Mouse (Mus musculus): ENCODE measurements around the gene Rpl11. TPM values are rescaled to one million over a fixed set of nuclear protein-coding genes. Genes with fewer than 3 reads are reported as not detected.
"Not testable (repeated sequence)": the region's sequence is repeated elsewhere in the genome, so short reads cannot be mapped to it uniquely, and the experiment has no call there.

Rpl11 gene
- 100 to 1,000 TPM; 318 to 346 TPM for total RNA-seq (2021)

DNA sequence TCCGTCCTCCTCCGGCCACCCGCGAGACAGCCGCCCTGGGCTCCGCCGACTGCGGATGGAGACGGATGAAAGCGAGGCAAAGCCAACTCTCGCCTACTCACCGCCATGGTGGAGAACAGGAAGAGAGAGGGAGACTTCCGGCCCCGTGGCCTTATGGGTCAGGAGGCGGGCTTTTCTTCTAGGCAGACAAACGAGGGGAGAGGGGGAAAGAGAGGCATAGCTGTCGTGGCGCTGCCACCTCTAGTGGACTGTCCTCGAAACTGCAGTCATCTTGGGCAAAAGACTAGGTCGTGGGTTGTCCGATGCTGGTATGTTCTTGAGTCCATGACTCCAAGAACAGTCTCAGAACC is at the start of gene Rpl11:
Gene Rpl11, minus strand, starts transcription at position 182 of the 350 bp plus-strand sequence.
- DNase-seq = peak; percentile 94 to 95
- intact Hi-C loops (cut with DNase I) = loop anchor here (10.0 kb wide), 1 partner anchor 552 kb away; the partner anchor contains the start of gene Kdm1a

DNA sequence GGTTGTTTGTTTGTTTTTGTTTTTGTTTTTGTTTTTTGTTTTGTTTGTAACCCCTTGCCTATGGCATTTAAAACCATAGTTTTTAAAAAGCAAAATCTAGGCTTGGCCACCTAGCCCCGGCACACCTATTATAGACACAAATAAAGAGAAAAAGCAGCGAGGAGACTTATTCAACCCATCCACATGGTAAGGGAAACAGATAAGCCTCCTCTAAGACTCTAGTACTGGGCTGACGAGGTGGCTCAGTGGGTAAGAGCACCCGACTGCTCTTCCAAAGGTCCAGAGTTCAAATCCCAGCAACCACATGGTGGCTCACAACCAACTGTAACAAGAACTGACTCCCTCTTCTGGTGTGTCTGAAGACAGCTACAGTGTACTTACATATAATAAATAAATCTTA is 48.5 kb upstream of the Rpl11 start:
- intact Hi-C loops (cut with DNase I); DNase-seq: not testable (repeated sequence)

DNA sequence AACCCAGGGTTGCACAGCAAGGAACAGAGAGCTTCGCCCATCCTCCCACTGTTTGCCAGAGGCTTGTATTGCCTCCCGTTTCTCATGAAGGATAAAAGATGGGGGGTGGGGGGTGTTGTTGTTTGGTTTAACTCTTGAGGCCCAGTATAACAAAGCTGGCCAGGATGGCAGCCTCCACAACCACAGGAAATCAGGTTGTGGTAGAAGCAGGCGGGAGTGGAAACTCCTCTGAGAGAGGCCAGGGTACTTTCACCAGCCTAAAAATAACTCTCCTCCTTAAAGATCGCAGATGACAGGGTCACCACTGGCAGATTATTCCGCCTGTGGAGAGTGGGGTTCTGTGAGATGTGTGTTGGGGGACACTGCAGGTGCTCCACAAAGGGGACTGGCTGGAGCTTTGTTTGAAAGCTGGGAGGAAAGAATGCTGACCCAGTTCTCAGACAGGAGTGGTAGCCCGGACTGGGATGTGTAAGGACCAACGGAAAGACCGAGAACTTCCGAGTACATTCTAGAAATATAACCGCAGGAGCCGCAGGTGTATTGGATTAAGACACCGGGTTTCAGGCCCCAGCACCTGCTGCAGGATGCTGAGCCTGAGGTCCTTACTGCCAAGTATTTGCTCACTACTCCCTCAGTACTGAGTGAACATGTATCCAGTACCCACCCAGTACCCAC is 47.3 kb upstream of the Rpl11 start:
- DNase-seq = no peak
- intact Hi-C loops (cut with DNase I) = no loop called here

DNA sequence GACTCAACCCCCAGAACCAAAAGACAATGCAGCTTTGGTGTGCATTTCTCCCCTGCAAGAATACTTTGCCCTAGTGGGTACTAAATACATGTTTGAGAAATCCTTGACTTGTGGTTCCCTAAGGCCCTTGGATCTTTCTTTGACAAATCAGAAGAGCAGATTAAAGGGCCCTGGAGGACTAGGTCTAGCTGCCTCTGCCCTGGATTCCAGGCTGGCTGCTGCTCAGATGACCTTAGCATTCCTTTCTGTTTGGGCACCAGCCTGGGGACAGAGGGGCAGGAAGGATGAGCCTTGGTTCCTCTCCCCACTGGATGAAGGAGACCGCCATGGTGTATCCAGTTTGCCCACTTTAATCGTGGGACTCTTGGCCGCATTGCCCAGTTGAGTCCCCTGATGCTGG is 45.2 kb upstream of the Rpl11 start:
- DNase-seq = no peak
- intact Hi-C loops (cut with DNase I) = no loop called here

DNA sequence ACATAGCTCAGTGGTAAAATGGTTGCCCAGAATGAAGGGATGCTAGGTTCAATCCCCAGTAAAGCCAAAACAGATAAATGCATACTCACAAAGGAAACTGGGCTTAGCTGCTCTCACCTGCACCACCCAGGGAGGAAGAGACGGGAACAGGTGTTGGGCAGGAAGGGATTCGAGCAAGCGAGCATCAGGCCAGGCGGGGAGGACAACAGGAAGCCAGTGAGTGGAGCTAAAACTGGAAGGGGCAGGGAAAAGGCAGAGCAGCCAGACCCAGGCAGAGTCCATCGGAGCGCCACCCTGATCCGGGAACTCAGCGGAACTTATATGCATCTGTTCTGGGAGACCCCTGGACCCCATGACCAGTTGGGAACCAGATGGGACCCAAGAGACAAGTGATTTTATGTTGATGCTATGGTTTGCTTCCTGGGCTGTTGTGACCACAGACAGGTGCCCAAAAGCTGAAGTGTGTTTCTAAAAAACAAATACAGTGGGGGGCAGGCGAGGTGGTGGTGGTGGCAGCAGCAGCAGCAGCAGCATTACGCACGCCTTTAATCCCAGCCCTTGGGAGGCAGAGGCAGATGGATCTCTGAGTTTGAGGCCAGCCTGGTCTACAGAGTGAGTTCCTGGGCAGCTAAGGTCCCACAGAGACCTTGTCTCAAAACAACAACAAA is 43.4 kb upstream of the Rpl11 start:
- no peak for DNase-seq
- intact Hi-C loops (cut with DNase I) = no loop called here

DNA sequence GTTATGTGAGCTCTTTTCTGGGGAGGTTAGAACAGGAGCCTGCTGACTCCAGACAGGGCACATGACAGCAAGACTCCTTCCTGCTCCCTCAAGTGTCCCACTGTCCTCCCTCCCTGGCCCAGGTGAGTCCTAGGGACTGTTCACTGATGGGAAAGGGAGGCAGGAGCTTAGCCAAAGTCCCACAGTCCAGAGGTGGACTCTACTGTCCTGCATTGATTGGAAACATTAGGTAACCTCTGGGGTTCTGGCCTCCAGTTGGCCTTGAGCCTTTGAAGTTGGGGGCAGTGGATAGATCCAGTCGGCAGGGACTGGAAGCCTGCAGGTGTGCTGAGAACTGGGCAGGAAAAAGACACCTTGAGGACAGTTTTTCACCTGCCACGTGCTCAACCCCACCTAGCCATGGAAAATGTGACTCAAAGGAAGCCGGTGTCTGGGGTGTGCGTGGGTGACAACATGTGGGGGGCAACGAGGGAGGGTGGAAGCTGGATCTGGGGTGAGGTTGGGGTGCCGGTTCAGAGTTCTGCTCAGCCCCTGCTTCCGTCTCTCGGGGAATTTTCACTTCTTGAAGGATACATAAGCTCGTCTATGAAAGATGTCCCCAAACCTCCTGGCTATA is 42.4 kb upstream of the Rpl11 start:
- intact Hi-C loops (cut with DNase I) = loop anchor here (2.0 kb wide), 1 partner anchor 23 kb away; no protein-coding TSS in a partner anchor

DNA sequence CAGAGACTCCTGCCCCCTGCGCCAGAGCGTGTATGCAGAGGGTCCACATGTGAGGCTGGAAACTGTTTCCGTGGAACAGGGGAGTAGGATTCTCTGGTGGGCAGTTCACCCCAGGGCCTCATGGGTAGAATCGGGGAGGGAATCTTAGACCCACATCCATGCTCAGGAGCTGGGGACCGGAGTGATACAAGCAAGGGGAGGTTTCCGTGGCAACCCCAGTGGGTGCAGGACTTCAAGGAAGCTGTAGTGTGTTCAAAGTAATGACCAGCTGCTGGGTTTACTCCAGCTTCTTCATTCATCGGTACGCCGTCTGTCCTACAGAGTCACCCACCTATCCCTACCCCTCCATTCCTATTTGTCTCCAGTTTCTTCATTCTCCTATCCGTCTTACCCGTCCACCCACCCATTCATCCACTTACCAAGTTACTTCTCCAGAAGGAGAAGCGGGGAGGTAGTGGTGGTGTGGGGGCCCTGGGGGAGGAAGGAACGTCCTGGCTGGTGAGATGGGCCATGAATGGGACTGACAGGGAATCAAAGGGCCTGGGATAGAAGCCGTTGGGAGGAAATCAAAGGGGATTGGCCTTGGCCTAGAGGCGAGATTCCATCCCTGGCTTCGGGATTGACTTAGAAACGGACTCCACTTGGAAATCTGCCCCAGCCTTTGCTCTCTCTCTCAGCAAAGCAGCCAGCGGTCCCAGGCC is 41.4 kb upstream of the Rpl11 start:
- DNase-seq = peak; percentile 37 to 43
- intact Hi-C loops (cut with DNase I) = loop anchor here (2.0 kb wide), 1 partner anchor 24 kb away; no protein-coding TSS in a partner anchor

More for the DNA sequence above, 42.4 kb upstream of the Rpl11 start:
- DNase-seq = no peak

DNA sequence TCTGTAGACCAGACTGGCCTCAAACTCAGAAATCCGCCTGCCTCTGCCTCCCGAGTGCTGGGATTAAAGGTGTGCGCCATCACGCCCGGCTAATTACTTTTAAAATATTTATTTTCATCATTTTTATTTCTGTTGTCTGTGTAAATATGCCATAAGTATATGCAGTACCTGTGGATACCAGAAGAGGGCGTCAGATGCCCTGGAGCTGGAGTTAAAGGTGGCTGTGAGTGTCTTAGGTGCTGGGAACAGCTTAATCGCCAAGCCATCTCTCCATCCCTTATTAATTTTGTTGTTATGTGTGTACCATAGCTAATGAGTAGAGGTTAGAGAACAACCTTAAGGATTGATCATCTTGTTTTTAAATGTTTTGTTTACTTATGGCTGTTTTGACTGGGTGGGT is 39.3 kb upstream of the Rpl11 start:
- no peak for DNase-seq
- intact Hi-C loops (cut with DNase I) = no loop called here

DNA sequence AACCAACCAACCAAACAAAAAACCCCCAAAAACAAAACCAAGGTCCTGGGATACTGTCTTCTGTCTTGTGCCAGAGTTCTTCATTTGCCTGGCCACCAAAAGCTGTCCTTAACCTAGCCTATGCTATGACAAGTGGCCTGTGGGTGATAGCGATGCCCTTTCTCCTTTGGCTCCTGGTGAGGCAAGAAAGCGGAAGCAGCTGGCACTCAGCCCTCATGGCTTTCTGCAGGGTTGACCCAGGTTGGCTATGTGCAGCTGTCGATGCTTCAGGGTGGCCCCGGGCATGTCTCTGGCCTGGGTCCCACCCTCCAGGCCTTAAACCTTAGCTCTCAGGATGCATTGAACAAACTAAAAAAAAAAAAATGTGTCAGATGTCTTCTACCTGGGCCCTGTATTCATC is 38.1 kb upstream of the Rpl11 start:
- DNase-seq = no peak
- intact Hi-C loops (cut with DNase I) = no loop called here

DNA sequence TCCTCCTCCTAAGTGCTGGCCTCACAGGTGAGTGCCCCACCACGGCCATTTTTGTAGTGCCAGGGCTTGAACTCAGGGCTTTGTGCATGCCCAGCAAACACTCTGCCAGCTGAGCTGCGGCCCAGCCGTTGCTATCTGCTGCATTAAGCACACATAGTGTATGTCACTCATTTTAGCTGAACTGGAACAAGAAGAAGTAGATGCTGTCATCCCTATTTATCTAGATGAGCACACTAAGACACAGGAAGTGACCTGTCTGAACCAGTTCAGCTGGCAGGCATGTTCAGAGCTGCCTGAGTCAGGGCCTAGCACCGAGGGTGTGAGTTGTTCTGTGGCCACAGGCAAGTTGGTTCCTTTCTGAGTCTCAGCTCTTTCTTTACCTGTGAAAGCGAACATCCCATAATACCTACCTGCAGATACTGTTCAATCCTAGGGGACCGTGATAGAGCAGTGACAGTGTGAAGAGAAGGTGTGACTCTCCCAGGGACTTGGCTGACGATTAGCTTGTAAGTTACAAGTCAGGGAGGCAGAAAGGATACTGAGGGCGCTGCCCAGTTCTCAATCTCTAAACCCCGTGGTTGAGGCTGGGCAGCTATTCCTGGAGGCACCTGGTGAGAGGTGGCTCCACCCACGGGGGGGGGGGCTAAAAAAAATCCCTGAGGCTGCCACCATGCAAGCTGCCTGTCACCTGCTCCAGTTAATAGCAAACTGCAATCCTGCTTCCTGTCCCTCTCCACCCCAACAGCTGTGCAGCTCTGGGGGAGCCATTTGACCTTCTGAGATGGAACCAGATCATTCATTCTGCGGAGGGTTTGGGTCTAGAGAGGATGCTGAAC is 36.7 kb upstream of the Rpl11 start:
- intact Hi-C loops (cut with DNase I) = no loop called here

DNA sequence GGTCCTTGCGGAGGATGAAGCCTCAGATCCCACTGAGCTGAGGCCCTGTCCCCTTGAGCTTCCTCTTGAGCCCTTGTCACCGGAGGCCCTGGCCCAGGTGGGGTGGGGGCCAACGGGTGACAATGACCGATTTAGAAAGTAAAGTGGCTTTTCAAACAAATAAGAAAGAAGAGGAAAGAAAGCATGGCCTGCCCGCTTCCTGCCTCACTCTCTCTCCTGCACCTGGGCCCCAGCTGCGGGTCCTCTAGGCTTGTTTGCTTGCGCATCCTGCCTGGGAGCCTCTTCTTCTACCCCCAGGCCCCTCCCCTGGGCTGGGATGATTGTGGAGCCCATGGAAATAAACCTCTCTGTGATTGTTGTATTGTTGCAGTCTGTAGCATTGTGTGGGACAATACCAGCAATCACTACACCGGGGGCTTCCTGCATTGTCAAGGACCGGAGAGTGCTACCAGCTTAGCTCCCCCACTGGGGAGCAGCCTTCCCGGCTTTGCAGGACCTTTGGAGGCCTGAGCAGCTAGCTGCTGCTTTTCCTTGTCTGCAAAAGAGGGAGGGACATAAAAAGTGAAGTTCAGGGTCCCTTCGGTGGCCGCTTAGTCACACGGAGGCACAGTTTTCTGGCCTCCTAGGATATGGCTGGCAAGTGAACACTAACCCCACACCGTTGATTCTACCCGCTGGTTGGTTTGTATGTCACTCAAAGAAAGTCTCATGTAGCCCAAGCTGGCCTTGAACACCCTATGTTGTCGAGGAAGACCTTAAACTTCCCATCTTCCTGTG is 35.9 kb upstream of the Rpl11 start:
- DNase-seq = peak in 1 of 2 experiments; percentile 36
- intact Hi-C loops (cut with DNase I) = no loop called here

More for the DNA sequence above, 36.7 kb upstream of the Rpl11 start:
- DNase-seq = no peak

DNA sequence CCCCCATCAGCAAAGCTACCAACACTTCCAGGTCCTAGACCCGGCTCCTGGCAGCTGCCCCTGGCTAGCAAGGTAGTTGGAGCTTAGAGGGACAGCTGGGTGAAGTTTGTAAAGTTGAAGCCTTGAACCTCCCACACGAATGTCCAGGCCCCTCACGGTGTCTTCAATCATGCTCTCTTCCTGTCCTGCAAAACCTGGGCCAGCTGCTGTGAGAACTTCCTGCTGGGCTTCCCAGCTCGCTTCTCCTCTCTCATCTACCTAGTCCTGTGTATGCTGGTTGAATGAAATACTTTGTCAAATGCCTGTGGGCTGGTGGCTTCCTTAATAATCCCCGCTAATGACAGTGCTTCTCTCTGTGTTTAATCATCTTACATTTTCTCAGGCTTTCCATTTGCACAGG is 35.1 kb upstream of the Rpl11 start:
- no peak for DNase-seq
- intact Hi-C loops (cut with DNase I) = no loop called here

DNA sequence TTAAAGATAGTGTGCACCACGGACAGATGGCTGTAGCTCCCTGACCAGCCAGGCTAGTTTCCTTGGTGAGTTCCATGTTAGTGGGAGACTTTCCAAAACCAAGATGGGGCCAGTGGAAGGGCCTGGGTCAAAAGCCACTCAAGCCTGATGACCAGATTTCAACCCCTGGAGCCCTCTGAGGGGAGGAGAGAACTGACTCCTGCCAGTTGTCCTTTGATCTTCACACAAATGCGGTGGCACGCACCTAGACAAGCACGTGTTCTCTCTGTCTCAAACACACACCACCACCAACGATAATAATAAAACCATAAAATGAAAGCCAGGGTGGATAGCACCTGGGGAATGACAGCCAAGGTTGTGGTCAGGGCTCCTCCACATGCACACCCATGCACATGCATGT is 34.0 kb upstream of the Rpl11 start:
- no peak for DNase-seq

DNA sequence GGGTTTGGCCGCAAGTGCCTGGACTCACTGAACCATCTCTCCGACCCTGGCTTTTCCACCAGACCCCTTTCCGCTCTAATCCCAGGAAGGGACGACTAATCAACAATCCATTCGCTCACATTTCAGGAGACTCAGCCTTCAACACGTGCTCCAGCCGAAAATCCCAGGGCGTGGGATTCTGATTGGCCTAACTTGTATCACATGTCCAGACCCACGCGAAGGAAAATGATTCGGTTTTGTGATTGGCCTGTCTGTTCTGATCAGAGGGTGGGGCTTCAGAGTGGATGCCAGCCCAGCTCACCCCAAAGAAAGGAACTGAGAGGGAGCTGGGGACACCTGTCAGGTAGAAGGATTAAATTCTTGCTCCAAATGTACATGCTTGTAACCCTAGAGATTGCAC is 31.6 kb upstream of the Rpl11 start:
- DNase-seq = no peak
- intact Hi-C loops (cut with DNase I) = no loop called here

More for the DNA sequence above, 34.0 kb upstream of the Rpl11 start:
- intact Hi-C loops (cut with DNase I) = no loop called here

DNA sequence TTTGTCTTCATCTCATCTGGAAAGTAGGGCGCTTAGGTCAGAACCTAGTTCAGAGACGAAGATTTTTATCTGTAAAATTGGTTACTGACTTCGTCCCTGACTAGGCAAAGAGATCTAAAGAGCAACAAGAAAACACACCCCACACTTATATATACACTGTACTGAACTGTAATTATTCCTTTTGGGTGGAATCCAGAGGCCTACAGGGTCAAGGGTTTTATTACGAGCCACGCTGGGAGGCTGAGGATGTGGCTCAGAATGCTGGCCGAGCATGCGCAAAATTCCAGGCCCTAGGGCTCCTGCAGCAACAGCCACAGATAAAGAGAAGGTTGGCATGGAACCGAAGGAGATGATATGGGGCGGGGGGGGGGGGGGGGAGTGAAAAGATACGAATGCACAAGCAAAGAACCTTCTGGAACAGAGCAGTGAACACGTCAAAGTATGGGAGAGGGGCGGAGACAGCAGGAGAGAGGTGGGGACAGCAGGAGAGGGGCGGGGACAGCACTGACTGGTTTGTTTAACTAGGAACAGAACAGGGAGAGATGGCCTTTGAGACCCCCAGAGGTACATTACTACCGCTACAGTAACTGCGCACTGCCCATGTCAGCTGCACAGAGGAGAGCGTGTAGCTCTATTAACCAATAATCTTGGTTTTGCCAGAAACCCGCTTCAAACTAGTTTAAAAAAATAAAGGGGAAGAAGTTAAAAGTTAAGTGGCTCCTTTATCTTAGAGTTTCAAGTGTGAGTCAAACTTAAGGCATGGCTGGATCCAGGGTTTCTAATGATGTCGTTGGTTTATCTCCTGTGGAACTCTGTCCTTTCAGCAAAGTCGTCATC is 30.3 kb upstream of the Rpl11 start:
- intact Hi-C loops (cut with DNase I) = no loop called here
- no peak for DNase-seq

DNA sequence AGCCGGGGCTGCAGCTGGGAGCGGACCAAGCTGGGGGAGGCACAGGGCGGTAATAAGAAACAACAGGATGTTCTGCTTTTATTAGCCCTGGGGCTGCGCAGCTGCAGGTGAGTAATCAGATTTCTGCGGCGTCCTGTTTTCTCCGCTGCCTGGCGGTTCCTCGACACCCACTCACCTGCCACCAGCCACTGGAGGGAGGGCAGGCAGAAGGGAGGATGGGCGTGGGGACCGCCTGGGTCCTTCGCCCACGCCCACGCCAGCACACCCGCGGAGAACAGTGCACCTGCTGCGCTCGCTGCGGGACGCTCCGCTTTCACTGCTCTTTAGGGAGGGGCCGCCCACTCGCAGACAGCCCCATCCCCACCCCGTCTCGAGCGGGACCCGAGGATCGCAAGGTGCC is 28.5 kb upstream of the Rpl11 start:
- peak; percentile 33 to 34 for DNase-seq

DNA sequence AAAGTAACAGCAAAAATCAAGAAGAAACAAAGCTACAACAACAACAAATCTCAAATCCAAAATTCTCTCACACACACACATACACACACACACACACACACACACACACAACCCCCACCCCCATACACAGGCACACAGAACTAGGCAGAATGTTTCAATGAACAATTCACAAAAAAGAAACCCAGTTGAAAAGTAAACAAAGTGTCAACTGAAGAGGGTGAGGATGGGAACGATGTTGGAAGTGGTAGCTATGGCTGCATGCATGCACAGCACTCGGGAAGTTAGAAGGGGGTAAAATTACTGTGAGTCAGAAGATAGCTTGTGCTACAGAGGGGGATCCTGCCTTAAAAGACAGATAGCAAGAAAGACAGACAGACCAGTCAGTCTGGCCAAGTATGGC is 25.4 kb upstream of the Rpl11 start:
- DNase-seq = no peak
- intact Hi-C loops (cut with DNase I) = no loop called here

More for the DNA sequence above, 28.5 kb upstream of the Rpl11 start:
- intact Hi-C loops (cut with DNase I) = no loop called here

DNA sequence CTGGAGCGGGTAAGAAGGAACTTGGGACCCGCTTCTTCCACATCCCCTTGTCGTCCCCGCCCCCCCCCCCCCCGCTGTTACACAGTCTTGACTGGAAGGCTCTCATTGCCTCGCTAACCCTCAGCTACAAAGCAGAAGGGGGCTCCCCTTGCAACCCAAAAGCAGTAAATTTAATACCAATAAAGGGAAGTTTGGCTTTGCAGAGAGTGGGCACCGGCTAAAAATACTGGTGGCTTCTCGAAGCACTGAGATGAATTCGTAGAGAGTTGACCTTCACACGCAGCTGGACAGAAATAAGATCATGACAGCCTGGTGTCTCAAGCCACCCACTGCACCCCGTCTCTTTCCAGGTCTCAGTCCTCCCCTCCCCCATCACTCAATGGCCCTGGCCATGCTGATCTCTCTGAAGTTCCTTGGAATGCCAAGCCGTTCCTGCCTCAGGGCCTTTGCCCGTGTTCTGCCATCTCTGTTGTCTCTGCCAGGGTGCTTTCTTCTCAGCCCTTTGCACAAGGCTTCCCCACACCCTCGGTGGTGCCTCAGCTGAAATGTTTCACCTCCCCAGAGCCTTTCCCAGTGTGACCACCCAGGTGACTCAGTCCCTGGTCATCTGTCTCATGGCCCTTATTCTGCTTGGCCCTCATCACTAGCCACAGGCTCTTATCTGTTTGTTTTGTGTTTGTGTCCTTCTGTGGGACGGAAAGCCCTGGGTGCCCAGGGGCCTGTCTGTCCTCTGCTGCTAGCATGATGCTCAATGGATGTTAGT is 23.7 kb upstream of the Rpl11 start:
- intact Hi-C loops (cut with DNase I) = no loop called here
- DNase-seq = no peak

All from heart, postnatal 10 days (tissue).